Mouse (Mus musculus): ENCODE results near the gene Zfp276. TPM values are rescaled to one million over a fixed set of nuclear protein-coding genes. Genes with fewer than 3 reads are reported as not detected.

Gene Zfp276
- 17.4 and 19.2 TPM in 2 replicates for polyA plus RNA-seq (2012; ENCODE audit: low replicate concordance)

DNA sequence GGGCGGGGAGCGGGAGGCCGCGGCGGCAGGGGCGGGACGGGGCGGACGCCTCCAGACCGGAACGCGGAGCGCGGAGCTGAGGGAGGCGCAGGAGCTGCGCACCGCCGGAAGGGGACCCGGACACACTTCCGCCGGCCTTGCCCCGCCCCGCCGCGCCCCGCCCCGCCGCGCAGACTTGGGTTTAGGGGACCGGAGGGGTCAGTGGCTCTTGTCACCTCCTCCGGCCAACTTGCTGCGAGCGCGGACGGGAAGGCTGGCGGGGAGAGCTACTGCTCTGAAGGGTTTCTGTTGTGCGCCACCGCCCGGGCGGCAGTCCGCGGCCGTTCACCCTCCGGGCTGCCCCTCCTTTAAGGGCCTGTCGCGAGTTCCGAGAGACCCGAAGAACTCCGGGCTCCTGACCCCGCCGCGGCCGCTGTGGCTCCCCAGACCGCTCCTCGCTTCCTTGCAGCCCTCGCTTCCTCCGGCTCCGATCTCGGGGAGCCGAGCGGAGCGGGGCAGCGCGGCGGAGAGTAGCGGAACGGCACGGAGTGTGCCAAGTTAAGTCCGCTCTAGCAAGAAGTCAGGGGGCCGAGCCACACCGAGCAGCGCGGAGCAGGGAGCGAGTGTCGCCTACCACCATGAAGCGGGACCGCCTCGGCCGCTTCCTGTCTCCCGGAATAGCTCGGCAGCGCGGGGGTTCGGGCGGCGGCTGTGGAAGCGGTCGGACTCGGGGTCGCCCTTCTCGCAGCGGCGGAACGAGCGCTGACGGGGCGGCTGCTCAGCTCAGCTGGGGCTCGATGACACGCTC lies at the start of gene Zfp276, which contains the start of gene Vps9d1:
Zfp276 (plus strand) TSS at position 97 of the 787 bp plus-strand sequence.
Vps9d1 (minus strand) TSS at position 250 of the 787 bp plus-strand sequence.

DNA sequence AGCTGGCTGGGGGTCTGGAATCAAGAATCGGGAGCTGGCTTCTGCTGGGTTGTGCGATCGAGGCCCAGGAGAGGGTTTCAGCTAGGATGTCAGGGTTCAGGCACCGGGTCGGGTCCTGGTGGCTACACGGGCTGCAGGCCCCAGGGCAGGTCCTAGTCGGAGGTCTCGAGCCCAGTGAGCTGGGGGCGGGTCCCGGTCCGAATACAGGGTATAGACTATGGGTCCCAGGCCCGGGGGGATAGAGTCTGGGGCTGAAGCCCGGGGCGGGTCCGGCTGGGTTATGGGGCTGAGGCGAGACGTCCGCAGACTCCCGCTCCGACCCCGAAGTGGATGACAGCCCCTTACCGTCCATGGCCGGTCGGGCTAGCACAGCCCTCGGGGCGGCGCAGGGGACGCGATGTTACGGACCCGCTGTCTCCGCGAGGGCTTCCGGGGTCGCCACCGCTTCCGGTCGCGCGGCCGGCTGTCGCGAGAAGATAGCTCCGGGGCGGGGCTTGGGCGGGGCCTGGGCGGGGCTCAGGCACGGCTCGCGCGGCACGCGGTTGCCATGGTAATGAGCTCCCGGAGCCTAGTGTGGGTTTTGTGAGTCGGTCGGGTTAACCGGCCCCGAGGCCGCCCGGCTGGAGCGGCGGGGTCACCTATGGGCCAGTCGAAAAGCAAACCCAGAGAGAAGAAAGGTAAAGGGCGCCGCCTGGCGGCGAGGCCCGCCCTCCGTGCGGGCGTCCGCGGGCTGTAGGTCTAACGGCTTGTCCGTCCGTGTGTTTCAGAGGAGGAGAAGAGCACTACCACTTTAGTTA lies 41.5 kb upstream of the Zfp276 start, which contains the start of the genes Chmp1a and Spata33:
Chmp1a (minus strand) TSS at position 443 of the 797 bp plus-strand sequence.
Spata33 (plus strand) TSS at position 512 of the 797 bp plus-strand sequence.

DNA sequence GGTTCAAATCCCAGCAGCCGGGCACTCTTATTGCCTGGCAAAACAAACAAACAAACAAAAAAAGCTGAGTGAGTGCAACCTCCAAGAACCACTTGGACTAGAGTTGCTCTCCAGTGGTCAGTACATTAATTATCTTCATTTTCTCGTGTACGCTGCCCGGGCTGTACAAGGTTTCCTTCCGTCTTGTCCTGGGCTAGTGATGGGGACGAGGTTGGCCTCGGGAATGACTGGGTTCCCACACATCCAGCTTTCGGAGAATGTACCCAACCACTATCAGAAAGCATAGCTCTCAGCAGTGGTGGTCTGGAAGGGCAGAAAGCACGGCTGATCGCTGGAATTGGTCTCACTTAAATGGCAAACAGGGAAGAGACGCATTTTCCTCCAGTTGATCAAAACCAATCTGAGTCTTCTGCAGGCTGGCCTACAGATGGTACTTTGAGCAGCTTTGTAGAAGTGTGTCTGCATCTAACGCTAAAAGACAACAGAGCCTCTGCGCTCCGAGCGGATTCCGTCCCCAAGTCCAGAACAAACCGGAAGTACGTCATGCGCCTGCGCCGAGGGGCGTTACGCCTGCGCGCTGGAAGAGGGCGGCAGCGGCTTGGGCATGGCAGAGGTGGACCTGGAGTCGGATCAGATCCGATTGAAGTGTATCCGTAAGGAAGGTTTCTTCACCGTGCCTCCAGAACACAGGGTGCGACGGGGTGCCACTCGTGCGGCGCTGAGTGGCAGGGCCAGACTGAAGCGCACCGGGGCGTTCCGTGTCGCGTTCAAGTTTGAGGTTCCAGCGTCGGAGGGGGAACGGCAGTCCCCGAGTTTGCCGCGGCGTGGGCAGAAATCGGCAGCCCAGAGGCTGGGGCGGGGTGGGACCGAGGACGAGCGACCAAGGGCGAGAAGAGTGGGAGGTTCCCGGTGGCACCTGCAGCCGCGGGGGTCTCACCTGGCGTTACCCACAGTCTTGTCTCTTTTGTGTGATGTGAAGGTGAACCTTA lies 29.4 kb upstream of the Zfp276 start, which contains the start of gene Cdk10:
Cdk10 (plus strand) TSS at position 565 of the 989 bp plus-strand sequence.

DNA sequence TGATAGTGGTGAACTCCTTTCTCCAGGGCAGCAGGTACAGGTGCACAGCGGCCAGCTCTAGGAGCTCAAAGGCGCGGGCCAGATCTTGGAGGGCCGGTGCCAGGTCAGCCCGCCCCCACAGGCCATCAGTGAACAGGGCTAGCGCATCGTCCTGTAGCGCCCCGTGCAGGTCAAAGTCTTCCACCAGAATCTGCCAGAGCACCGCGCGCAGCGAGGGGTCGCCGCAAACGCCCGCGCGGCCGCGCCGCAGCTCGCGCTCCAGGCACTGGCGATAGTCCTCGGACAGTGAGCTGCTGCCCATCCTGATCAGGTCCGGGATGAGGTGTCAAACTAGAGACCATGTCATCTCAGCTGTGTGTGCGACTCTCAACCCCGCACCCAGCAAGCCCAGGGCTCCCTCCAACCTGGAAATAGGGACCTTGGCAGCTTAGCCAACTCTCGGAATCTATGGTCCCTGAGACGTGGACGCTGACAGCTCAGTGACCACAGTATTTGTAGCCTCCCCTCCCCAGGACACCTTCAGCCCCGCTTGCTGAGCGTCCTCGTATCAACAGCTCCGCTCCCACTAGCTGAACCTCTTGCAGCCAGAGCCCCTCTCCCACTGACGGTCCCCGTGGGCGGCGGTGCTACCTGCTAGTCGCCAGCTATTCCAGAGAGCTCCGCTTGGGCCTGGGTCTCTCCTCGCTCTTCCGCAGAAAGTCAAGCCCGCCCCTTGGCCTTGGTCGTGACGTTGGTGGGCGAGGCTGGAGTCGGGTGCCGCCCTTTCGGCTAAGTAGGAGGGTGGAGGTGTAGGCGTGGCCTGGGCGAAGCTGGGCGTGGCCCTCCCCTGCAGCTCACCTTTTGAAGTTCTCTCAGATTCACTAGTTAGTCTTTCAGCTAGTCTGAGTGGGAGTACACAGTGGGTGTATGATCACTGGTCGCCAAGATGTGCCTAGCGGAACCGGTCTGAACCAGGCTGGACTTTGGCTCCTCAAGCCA lies 18.2 kb upstream of the Zfp276 start, which contains the start of gene Spata2l:
Spata2l (minus strand) TSS at position 714 of the 978 bp plus-strand sequence.

DNA sequence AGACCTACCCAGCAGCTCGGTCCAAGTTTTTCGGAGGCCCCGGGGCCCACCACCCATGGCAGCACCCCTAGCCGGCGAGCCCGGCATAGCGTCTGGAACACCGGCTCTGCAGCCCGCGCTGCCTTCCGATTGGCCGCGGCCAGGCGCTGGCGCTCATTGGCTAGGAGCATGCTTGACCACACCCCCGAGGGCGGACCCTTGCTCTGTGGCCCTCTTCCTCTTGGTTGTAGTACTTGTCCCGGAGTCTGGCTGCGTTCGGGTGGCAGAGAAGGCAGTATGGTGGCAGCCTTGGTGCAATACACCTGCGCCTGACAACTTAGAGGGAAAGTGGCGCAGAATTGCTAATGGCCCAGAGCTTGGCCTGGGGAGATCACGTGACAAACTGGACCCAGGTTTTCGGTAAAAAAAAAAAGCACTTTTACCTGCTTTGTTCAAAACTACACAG lies 64.5 kb downstream of the Zfp276 start, which contains the start of gene Fanca:
Fanca (minus strand) TSS at position 110 of the 445 bp plus-strand sequence.

Other genes starting within 250 kb of the Zfp276 start
- gene Ankrd11, start 211.9 kb upstream of the Zfp276 start, polyA plus RNA-seq (2012; ENCODE audit: low replicate concordance) = 104 and 115 TPM in 2 replicates
- gene Spg7, start 191.3 kb upstream of the Zfp276 start, polyA plus RNA-seq (2012; ENCODE audit: low replicate concordance) = 36.3 and 52.6 TPM in 2 replicates
- gene Rpl13, start 151.8 kb upstream of the Zfp276 start, polyA plus RNA-seq (2012; ENCODE audit: low replicate concordance) = 1,950 and 2,595 TPM in 2 replicates
- gene Cpne7, start 136.8 kb upstream of the Zfp276 start, polyA plus RNA-seq (2012; ENCODE audit: low replicate concordance) = 0.67 and 1.0 TPM in 2 replicates
- not detected in 2 replicates for gene Sult5a1, start 95.9 kb upstream of the Zfp276 start, polyA plus RNA-seq (2012; ENCODE audit: low replicate concordance)
- not detected in 2 replicates for gene Dpep1, start 68.0 kb upstream of the Zfp276 start, polyA plus RNA-seq (2012; ENCODE audit: low replicate concordance)
- gene Chmp1a, start 41.4 kb upstream of the Zfp276 start, polyA plus RNA-seq (2012; ENCODE audit: low replicate concordance) = 12.2 and 40.3 TPM in 2 replicates
- gene Spata33, start 41.4 kb upstream of the Zfp276 start, polyA plus RNA-seq (2012; ENCODE audit: low replicate concordance) = 0.13 TPM in 1 of 2 replicates, not detected in the other
- 83.3 and 109 TPM in 2 replicates for gene Cdk10, start 29.4 kb upstream of the Zfp276 start, polyA plus RNA-seq (2012; ENCODE audit: low replicate concordance)
- gene Spata2l, start 18.0 kb upstream of the Zfp276 start, polyA plus RNA-seq (2012; ENCODE audit: low replicate concordance) = 1.6 and 4.9 TPM in 2 replicates
- 114 and 146 TPM in 2 replicates for gene Vps9d1, start 153 bp downstream of the Zfp276 start, polyA plus RNA-seq (2012; ENCODE audit: low replicate concordance)
- 59.7 and 102 TPM in 2 replicates for gene Fanca, start 64.4 kb downstream of the Zfp276 start, polyA plus RNA-seq (2012; ENCODE audit: low replicate concordance)
- 11.3 and 11.8 TPM in 2 replicates for gene Spire2, start 78.5 kb downstream of the Zfp276 start, polyA plus RNA-seq (2012; ENCODE audit: low replicate concordance)
- 70.8 and 102 TPM in 2 replicates for gene Tcf25, start 119.6 kb downstream of the Zfp276 start, polyA plus RNA-seq (2012; ENCODE audit: low replicate concordance)
- gene Mc1r, start 152.9 kb downstream of the Zfp276 start, polyA plus RNA-seq (2012; ENCODE audit: low replicate concordance) = 0.08 TPM in 1 of 2 replicates, not detected in the other
- 2.9 and 4.1 TPM in 2 replicates for gene Tubb3, start 157.2 kb downstream of the Zfp276 start, polyA plus RNA-seq (2012; ENCODE audit: low replicate concordance)
- gene Def8, start 169.3 kb downstream of the Zfp276 start, polyA plus RNA-seq (2012; ENCODE audit: low replicate concordance) = 4.7 and 24.1 TPM in 2 replicates
- gene Afg3l1, start 223.7 kb downstream of the Zfp276 start, polyA plus RNA-seq (2012; ENCODE audit: low replicate concordance) = 15.0 and 16.4 TPM in 2 replicates